Mouse (Mus musculus) ES-E14 (cell line): ENCODE data around the gene Slc45a3.

Experiments used
- CHD2 ChIP-seq: IDR thresholded peaks from 2 replicates; pipeline ENCODE4 v1.6.1; 2014; ENCODE audit warnings: mild to moderate bottlenecking, low read depth, low read length, inconsistent platforms
- HCFC1 ChIP-seq: IDR thresholded peaks from 2 replicates; pipeline ENCODE4 v1.6.1; 2012; ENCODE audit warnings: low read length, inconsistent platforms, borderline replicate concordance; ENCODE audit not compliant: insufficient read depth
- MAFK ChIP-seq: IDR thresholded peaks from 2 replicates; pipeline ENCODE4 v1.6.1; 2014; ENCODE audit warnings: mild to moderate bottlenecking, low read depth, low read length, inconsistent platforms; ENCODE audit not compliant: insufficient read depth
- ZC3H11A ChIP-seq: IDR thresholded peaks from 2 replicates; pipeline ENCODE4 v1.6.1; 2012; ENCODE audit warnings: low read depth, mild to moderate bottlenecking, inconsistent platforms, low read length, borderline replicate concordance
- ZNF384 ChIP-seq: IDR thresholded peaks from 2 replicates; pipeline ENCODE4 v1.6.1; 2012; ENCODE audit warnings: low read depth, low read length, inconsistent platforms

DNA sequence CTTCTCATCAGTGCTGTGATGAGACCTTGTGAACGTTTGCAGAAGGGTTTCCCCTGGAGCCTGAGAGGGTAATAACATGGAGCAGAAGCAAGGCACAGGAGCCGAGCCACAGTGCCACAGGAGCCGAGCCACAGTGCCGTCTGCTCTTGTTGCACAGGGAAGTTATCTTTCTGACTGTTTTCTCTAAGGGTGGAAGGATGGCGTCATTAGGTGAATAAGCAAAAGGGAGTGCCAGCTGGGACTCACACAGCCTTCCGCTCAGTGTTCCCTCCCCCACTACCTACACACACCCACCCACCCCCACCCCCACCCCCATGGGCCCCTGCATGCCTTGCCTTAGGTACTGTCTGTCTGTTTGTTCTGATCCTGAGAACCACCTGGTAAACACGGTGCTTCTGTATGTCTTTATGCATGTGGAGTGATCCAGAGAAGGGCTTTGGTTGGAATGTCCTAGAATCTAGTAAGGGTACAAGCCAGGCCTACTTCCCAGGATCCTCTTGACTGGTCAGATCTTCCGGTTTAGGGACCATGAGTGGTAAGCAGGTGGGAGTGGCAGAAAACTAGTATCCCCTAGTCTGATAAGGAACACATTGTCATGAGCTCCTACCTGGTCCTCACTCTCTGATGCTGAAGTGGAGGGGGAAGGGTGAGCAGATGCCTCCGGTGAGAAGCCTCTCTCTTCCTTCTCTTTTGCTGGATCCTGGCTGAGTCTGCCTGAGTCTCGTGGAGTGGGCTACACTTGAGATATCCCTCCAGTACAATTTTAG lies 16.9 kb upstream of the Slc45a3 start:
- no peak for TF ChIP-seq ZC3H11A
- no peak for TF ChIP-seq HCFC1
- no peak for TF ChIP-seq ZNF384
- TF ChIP-seq CHD2, result no peak
- TF ChIP-seq MAFK, result no peak
